Mouse (Mus musculus) adrenal gland, postnatal 36 days (tissue): ENCODE data around the gene Ube2d1. TPM values are rescaled to one million over a fixed set of nuclear protein-coding genes. Genes with fewer than 3 reads are reported as not detected.
A peak's percentile ranks its signal among the peaks of the same experiment; 100 is the strongest.

Experiments used
- DNase-seq, 2 experiments: peaks; one replicate each; pipeline ENCODE4 v3.0.0; 2021; ENCODE audit warnings: mixed read lengths in 1 of 2
- total RNA-seq, 2 experiments: library from RNA; stranded (reverse); gene quantifications; 2 replicates each; pipeline ENCODE4 v1.2.3; 2021

Gene Ube2d1
- total RNA-seq, 2 experiments from 2014 or later, result 15.6 to 22.3 TPM

GRCm38 (mm10) chr10:71291179-71291661 is 6.2 kb upstream of the Ube2d1 start:
- DNase-seq, result no peak

- peak in 1 of 2 experiments; percentile 3 for DNase-seq
Measured at GRCm38 (mm10) chr10:71284511-71285125, 444 bp downstream of the Ube2d1 start.

- DNase-seq, result no peak
Measured at GRCm38 (mm10) chr10:71284131-71284510, 941 bp downstream of the Ube2d1 start.

- no peak for DNase-seq
Measured at GRCm38 (mm10) chr10:71273008-71273739, 11.9 kb downstream of the Ube2d1 start.

- DNase-seq, result no peak
Measured at GRCm38 (mm10) chr10:71267973-71268372, 17.1 kb downstream of the Ube2d1 start.

GRCm38 (mm10) chr10:71267511-71267910 is 17.6 kb downstream of the Ube2d1 start:
- no peak for DNase-seq

- DNase-seq, result no peak
Measured at GRCm38 (mm10) chr10:71265067-71265466, 20.0 kb downstream of the Ube2d1 start.

GRCm38 (mm10) chr10:71261637-71262036 is 23.4 kb downstream of the Ube2d1 start:
- DNase-seq, result no peak

- DNase-seq, result no peak
Measured at GRCm38 (mm10) chr10:71258943-71259342, 26.1 kb downstream of the Ube2d1 start.

- DNase-seq, result no peak
Measured at GRCm38 (mm10) chr10:71258516-71258915, 26.5 kb downstream of the Ube2d1 start.

GRCm38 (mm10) chr10:71253147-71253546 is 31.9 kb downstream of the Ube2d1 start:
- DNase-seq, result no peak

GRCm38 (mm10) chr10:71252421-71252820 is 32.6 kb downstream of the Ube2d1 start:
- no peak for DNase-seq

- peak; percentile 3 to 26 for DNase-seq
Measured at GRCm38 (mm10) chr10:71251846-71252245, 33.2 kb downstream of the Ube2d1 start.

- no peak for DNase-seq
Measured at GRCm38 (mm10) chr10:71251256-71251655, 33.8 kb downstream of the Ube2d1 start.

GRCm38 (mm10) chr10:71250472-71250871 is 34.6 kb downstream of the Ube2d1 start:
- no peak for DNase-seq

- DNase-seq, result no peak
Measured at GRCm38 (mm10) chr10:71249086-71249880, 35.8 kb downstream of the Ube2d1 start.

GRCm38 (mm10) chr10:71246956-71247355 is 38.1 kb downstream of the Ube2d1 start:
- DNase-seq, result no peak

GRCm38 (mm10) chr10:71239479-71240120 is 45.5 kb downstream of the Ube2d1 start:
- no peak for DNase-seq

- DNase-seq, result no peak
Measured at GRCm38 (mm10) chr10:71238240-71238554, 46.9 kb downstream of the Ube2d1 start, which contains the start of gene Tfam. Tfam (minus strand) TSS chr10:71238280.

- peak; percentile 98 to 99 for DNase-seq
Measured at GRCm38 (mm10) chr10:71237516-71238239, 47.4 kb downstream of the Ube2d1 start.

- no peak for DNase-seq
Measured at GRCm38 (mm10) chr10:71234071-71234470, 51.0 kb downstream of the Ube2d1 start.

- DNase-seq, result peak; percentile 86 to 91
Measured at GRCm38 (mm10) chr10:71225894-71226293, 59.2 kb downstream of the Ube2d1 start.
